Mouse (Mus musculus): ENCODE measurements at regions not wholly inside any gene's neighbourhood (a gene's known extent, or its start where the extent isn't known, plus 50 kb on each side); places are given as distances from the start of the nearest gene placed in this dataset.

DNA sequence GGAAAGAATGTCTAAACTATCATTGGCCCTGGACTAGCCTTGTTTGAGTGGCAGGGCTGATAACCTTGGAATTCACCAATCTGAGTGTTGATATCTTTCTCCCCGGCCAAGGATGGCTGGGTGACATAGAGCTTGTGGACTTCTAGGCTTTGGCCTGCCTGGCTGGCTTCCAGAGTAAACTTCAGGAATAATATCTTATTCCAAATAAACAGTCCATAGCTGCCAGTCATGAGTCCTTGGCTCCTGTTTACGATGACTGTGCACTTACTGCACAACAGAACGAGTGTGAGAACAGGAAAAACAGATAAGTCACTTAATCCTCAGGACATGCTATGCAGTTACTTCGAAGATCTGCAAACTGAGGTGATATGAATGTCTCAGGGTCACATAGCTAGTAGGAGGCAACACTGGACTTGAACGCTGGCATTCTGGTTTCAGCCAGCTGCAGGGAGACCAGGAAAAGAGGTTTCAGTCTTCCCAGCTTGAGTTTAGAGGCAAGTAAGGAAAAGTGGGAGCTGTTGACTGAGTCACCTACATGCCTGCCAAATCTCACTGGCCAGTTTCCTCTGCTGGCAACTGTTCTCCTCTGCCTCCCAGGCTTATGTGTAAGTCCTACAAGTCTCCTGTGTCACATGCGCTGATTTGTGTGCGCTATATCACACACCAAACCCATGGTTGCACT is 74.6 kb downstream of the Il12a start:
- H3K27me3 ChIP-seq (ENCODE audit: control insufficient read depth, insufficient read depth, low read length) = no peaks in the 10 kb centered on the region
- WGBS = 90% methylated on average over 7 of the region's 7 CpGs
- peaks cover 14% of the 10 kb centered on the region for H3K4me1 ChIP-seq (replicated peaks; ENCODE audit: control insufficient read depth, insufficient read depth, low read length)
- H3K4me3 ChIP-seq (ENCODE audit: control insufficient read depth, insufficient read depth, low read length) = no peak overlapping the region
- no peak overlapping the region for H3K27ac ChIP-seq (ENCODE audit: control insufficient read depth, insufficient read depth, low read length)
- no peaks in the 10 kb centered on the region for H3K36me3 ChIP-seq (ENCODE audit: control insufficient read depth, insufficient read depth, low read length)
- TF ChIP-seq CTCF (IDR thresholded peaks at IDR 0.05; ENCODE audit: borderline replicate concordance, control insufficient read depth, extremely low read depth, insufficient read depth, low read length, poor library complexity) = no peak
- no peak for TF ChIP-seq POLR2A (IDR thresholded peaks at IDR 0.05; ENCODE audit: control insufficient read depth, extremely low read depth, insufficient read depth, low read length, poor library complexity)
- no peak for DNase-seq

DNA sequence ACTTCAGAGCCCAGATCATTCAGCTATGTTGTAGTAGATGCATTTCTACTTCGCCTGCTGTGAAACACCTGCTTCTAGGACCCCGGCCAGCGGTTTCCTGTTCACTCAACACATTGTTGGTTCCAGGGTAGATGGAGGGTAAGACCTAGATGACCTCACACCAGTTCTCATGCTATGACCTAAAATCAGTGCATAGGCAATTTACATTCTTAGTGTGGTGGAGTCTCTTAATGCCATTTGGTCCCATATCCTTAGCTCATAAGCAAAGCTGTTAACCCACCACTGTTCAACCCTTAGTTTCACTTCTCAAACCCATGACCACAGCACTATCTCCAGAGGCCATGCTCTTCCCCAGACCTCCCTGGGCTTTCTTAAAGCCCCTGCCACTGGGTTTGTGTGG is 81.1 kb downstream of the Il12a start:
- Histone ChIP-seq H3K27ac (ENCODE audit: control insufficient read depth, insufficient read depth, low read length) (no peak overlapping the region), H3K4me1 (replicated peaks; ENCODE audit: control insufficient read depth, insufficient read depth, low read length) (no peaks in the 10 kb centered on the region; the same call in 1 of the 2 replicates), H3K36me3 (ENCODE audit: control insufficient read depth, insufficient read depth, low read length) (no peaks in the 10 kb centered on the region), H3K4me3 (ENCODE audit: control insufficient read depth, insufficient read depth, low read length) (no peak overlapping the region), H3K27me3 (ENCODE audit: control insufficient read depth, insufficient read depth, low read length) (no peaks in the 10 kb centered on the region)
- 66% methylated on average over 3 of the region's 3 CpGs for WGBS
- TF ChIP-seq CTCF (IDR thresholded peaks at IDR 0.05; ENCODE audit: borderline replicate concordance, control insufficient read depth, extremely low read depth, insufficient read depth, low read length, poor library complexity) = no peak
- TF ChIP-seq POLR2A (IDR thresholded peaks at IDR 0.05; ENCODE audit: control insufficient read depth, extremely low read depth, insufficient read depth, low read length, poor library complexity) = no peak
- no peak for DNase-seq

DNA sequence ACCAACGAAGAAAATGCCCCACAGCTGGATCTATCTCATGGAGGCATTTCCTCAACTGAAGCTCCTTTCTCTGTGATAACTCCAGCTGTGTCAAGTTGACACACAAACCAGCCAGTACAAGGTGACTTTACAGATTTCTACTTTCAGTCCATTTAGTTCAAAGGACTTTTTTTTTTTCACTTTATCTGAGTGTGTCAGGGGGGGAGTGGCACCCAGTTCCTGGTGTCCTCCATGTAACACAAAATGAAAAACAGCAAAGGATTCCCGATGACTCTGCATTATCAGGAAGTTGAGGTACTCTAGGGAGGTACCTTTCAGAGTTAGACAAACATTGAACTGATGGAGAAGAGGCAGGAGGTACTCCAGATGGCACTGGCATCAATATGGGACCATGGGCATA is 87.4 kb downstream of the Il12a start:
- no peaks in the 10 kb centered on the region for H3K27me3 ChIP-seq (ENCODE audit: control insufficient read depth, insufficient read depth, low read length)
- H3K4me3 ChIP-seq (ENCODE audit: control insufficient read depth, insufficient read depth, low read length) = no peak overlapping the region
- no peak overlapping the region for H3K27ac ChIP-seq (ENCODE audit: control insufficient read depth, insufficient read depth, low read length)
- H3K4me1 ChIP-seq (replicated peaks; ENCODE audit: control insufficient read depth, insufficient read depth, low read length) = peaks cover 10% of the 10 kb centered on the region
- H3K36me3 ChIP-seq (ENCODE audit: control insufficient read depth, insufficient read depth, low read length) = no peaks in the 10 kb centered on the region
- TF ChIP-seq CTCF (IDR thresholded peaks at IDR 0.05; ENCODE audit: borderline replicate concordance, control insufficient read depth, extremely low read depth, insufficient read depth, low read length, poor library complexity) (no peak), POLR2A (IDR thresholded peaks at IDR 0.05; ENCODE audit: control insufficient read depth, extremely low read depth, insufficient read depth, low read length, poor library complexity) (no peak)
- 57% methylated on average over 2 of the region's 2 CpGs for WGBS
- DNase-seq = no peak

GRCm38 (mm10) chr3:68778354-68779040 is 88.1 kb downstream of the Il12a start:
- no peak for DNase-seq
- no peaks in the 10 kb centered on the region for H3K27me3 ChIP-seq (ENCODE audit: control insufficient read depth, insufficient read depth, low read length)
- H3K4me3 ChIP-seq (ENCODE audit: control insufficient read depth, insufficient read depth, low read length) = no peak overlapping the region
- H3K27ac ChIP-seq (ENCODE audit: control insufficient read depth, insufficient read depth, low read length) = no peak overlapping the region
- no peak for TF ChIP-seq POLR2A (IDR thresholded peaks at IDR 0.05; ENCODE audit: control insufficient read depth, extremely low read depth, insufficient read depth, low read length, poor library complexity)
- no peak for TF ChIP-seq CTCF (IDR thresholded peaks at IDR 0.05; ENCODE audit: borderline replicate concordance, control insufficient read depth, extremely low read depth, insufficient read depth, low read length, poor library complexity)
- peaks cover 16% of the 10 kb centered on the region for H3K4me1 ChIP-seq (replicated peaks; ENCODE audit: control insufficient read depth, insufficient read depth, low read length)
- 26% methylated on average over 16 of the region's 16 CpGs for WGBS
- H3K36me3 ChIP-seq (ENCODE audit: control insufficient read depth, insufficient read depth, low read length) = no peaks in the 10 kb centered on the region

DNA sequence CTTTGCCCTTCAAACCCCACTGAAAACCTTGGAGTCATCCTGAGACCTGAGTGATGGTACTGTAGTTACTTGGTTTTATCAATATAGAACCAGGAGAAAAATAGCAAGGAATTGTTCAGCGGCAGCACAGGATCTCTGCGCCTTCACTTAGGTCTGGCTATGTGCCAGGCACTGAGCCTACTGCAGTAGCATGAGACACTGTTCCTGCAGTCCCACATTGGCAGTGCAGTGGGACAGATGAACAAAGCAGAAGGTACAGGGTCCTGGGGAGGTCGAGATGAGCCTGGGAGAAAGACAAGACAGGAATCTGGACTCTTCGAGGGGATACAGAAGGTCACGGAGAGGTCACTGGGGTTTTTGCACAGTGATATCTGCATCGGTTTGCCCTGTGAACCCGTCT is 88.5 kb upstream of the 1110032F04Rik start:
- H3K27ac ChIP-seq (ENCODE audit: control insufficient read depth, insufficient read depth, low read length) = no peak overlapping the region
- H3K4me1 ChIP-seq (replicated peaks; ENCODE audit: control insufficient read depth, insufficient read depth, low read length) = peaks cover 37% of the 10 kb centered on the region
- no peaks in the 10 kb centered on the region for H3K27me3 ChIP-seq (ENCODE audit: control insufficient read depth, insufficient read depth, low read length)
- no peak for DNase-seq
- no peaks in the 10 kb centered on the region for H3K36me3 ChIP-seq (ENCODE audit: control insufficient read depth, insufficient read depth, low read length)
- 81% methylated on average over 7 of the region's 7 CpGs for WGBS
- TF ChIP-seq CTCF (IDR thresholded peaks at IDR 0.05; ENCODE audit: borderline replicate concordance, control insufficient read depth, extremely low read depth, insufficient read depth, low read length, poor library complexity) (no peak), POLR2A (IDR thresholded peaks at IDR 0.05; ENCODE audit: control insufficient read depth, extremely low read depth, insufficient read depth, low read length, poor library complexity) (no peak)
- no peak overlapping the region for H3K4me3 ChIP-seq (ENCODE audit: control insufficient read depth, insufficient read depth, low read length)

DNA sequence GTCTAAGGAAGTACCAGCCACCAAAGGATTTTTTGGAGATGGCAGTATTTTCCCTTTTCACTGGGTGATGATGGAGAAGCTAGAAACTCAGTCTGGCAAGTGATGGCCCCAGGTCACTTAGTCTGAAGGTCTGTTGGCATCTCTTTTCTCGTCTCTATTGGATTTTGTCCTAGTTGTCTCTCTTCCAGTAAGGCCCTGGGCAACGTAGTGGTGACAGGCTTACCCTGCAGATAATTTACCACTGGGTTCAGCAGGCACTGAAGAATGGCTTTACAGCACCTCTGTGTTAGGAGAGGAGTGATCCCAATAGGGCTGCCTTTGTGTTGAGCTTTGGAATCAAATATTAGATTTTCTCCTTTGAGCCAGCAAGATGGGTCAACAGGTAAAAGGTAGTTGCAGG is 87.9 kb upstream of the 1110032F04Rik start:
- TF ChIP-seq POLR2A (IDR thresholded peaks at IDR 0.05; ENCODE audit: control insufficient read depth, extremely low read depth, insufficient read depth, low read length, poor library complexity) (no peak), CTCF (IDR thresholded peaks at IDR 0.05; ENCODE audit: borderline replicate concordance, control insufficient read depth, extremely low read depth, insufficient read depth, low read length, poor library complexity) (no peak)
- Histone ChIP-seq H3K27me3 (ENCODE audit: control insufficient read depth, insufficient read depth, low read length) (no peaks in the 10 kb centered on the region), H3K4me1 (replicated peaks; ENCODE audit: control insufficient read depth, insufficient read depth, low read length) (peaks cover 41% of the 10 kb centered on the region), H3K27ac (ENCODE audit: control insufficient read depth, insufficient read depth, low read length) (no peak overlapping the region), H3K4me3 (ENCODE audit: control insufficient read depth, insufficient read depth, low read length) (no peak overlapping the region), H3K36me3 (ENCODE audit: control insufficient read depth, insufficient read depth, low read length) (no peaks in the 10 kb centered on the region)
- WGBS = 95% methylated on average over 2 of the region's 2 CpGs
- no peak for DNase-seq
